Mouse (Mus musculus): Measurements from ENCODE around the gene Olfr1170.

The Olfr1170 gene

DNA sequence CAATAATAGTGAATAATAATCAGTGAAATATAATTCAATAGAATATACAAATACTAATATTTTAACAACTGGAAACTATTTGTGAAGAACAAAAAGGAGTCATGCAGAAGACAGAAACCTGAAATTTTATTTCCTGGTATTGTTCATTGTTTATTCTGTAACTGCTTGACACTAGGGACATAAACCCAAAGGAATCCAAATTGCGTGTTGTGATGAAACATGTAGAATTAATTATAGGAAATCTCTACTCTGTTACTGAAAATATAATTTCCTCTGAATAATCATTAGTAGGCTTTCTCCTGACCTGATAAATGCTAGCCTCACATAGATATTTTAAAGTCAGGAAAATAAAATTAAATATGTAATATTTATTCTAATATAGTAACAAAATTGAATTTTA lies at the start of gene Olfr1170:
Olfr1170 (minus strand) TSS at position 101 of the 400 bp plus-strand sequence.
- DNase-seq (ENCODE audit: low spot score) = no peak

- DNase-seq (ENCODE audit: low spot score) = no peak
Observed at GRCm38 (mm10) chr2:88220784-88221183, 7.3 kb downstream of the Olfr1170 start.

DNA sequence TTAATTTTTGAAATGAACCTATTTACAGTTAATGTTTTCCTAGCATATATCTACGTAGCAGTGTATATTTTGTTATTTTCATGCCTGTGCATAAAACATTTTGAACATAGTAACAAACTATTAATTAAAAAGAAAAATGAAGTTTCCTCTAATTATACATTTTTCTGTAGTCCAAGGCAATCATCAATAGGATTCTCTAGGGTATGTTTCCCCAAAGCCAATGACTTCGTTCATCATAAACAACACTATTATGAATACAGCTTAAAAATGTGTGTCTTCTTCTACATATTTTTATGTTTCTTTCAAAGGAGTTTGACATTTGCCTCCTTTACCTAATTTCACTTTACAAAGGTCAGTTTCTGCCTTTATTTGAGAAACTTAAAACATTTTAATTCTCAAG lies 46.6 kb downstream of the Olfr1170 start, which contains the start of gene Olfr1168:
Olfr1168 (plus strand) TSS at position 301 of the 400 bp plus-strand sequence.
- DNase-seq (ENCODE audit: low spot score) = no peak

Data from embryo, embryonic 10.5 days (tissue).